Mouse (Mus musculus): ENCODE measurements at regions not wholly inside any gene's neighbourhood (a gene's known extent, or its start where the extent isn't known, plus 50 kb on each side); places are given as distances from the start of the nearest gene placed in this dataset.

DNA sequence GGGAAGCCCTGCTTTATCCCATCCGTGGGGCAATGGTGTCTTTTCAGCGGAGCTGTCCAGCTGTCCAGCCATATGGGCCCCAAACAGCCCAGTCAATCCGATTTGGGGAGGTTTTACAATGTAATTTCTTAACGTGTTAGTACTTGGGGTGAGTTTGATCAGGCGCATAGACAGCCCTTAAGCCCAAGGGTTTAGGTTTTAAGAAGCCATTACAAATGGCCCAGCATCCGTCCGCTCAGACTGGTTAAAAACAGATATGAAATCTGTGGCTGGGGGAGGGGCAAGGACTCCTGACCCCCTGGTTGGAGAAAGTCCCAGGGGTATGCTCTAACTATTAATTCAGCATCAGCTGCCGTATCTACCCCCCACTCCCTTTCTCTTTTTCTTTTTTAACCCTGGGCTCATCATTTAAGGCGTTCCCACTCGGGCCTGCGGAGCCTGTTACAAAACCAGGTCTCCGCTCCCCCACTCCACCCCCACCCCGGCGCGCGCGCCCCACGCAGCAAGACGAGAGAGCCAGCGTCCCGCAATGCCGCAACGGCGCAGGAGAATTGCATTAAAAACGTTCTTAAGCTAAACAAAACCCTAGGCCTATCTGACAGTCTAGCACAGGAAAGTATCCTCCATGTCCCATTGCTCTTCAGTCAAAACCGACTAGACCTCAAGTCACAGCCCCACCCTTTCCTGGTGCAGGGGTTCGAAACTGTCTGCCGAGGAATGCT, 481.5 kb downstream of the Prss52 start:
- TF ChIP-seq TAL1 (IDR thresholded peaks at IDR 0.05; ENCODE audit: low read length), result no peak
- TF ChIP-seq GATA1 (IDR thresholded peaks at IDR 0.05; ENCODE audit: low read length), result no peak
- Histone ChIP-seq H3K27me3 (ENCODE audit: control insufficient read depth) (peaks cover 65% of the 10 kb centered on the region), H3K4me3 (replicated peaks) (no peak overlapping the region)

DNA sequence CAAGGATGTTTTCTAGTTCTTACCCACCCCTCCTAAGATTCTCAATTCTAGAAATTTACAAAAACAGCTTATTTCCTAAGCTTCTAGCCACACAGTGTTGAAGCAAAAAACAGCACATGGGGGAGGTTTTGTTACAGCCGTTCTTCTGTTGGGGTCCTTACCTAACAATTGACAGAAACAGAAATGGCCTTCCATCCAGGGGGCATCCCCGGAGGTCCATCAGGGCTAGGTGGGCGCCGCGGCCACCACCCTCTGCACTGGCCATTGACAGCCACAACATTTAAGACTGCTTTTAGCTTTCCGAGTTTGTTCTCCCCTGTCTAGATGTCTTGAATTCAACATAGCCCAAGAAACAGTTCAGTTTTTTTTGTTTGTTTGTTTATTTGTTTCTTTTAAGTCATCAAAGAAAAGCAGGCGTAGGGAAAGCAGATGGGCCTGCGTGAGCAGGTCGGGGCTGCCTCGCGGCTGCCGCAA, 482.3 kb downstream of the Prss52 start:
- H3K27me3 ChIP-seq (ENCODE audit: control insufficient read depth), result peaks cover 73% of the 10 kb centered on the region

More for the DNA sequence above, 481.5 kb downstream of the Prss52 start:
- Histone ChIP-seq H3K4me1 (ENCODE audit: control insufficient read depth) (peaks cover 3% of the 10 kb centered on the region; the same call in 1 of the 2 replicates), H3K9me3 (ENCODE audit: control insufficient read depth, low read length) (peaks cover 2% of the 10 kb centered on the region; the same call in 1 of the 2 replicates), H3K36me3 (ENCODE audit: control insufficient read depth) (no peaks in the 10 kb centered on the region)

DNA sequence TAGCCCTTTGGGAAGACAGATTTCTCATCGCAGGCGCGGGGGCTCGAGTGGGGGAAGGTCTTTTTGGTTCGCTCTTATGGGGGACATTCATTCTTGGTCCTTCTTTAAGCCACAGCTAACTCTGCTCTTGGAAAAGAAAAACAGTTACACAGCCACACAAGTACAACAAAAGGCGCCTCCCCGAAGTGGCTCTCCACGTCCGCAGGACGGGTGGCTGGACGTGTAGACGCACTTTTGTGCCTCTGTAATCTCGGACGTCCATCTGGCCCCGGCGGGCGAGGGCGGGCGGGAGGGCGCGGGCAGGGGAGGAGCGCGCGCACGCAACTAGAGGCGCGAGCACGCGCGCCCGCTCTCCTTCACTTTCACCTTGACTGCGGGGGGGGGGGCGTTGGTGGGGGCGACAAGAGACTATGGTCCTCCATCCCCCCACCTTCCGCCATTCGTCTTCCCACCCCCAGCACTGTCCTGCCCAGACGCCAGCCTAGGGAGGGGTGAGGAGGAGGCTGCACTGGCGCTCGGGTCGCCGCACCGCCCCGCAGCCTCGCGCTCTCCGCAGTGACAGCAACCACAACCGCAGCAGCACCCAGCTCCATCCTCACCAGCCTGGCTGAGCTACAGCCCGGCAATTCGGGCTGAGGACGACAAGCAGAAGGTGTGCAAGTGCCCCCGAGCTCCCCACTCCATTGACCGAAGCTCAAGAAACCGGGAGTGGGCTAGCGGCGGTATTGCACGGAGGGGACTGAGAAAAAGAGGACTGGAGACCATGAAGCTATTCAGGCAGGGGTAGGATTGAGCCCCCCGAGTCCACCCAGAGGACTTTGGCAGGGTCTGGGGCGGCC, 483.0 kb downstream of the Prss52 start:
- peak overlapping the region; percentile 35 for H3K4me3 ChIP-seq (replicated peaks)
- peaks cover 3% of the 10 kb centered on the region; the same call in 1 of the 2 replicates for H3K4me1 ChIP-seq (ENCODE audit: control insufficient read depth)
- H3K9me3 ChIP-seq (ENCODE audit: control insufficient read depth, low read length), result peaks cover 2% of the 10 kb centered on the region; the same call in 1 of the 2 replicates
- peaks cover 77% of the 10 kb centered on the region for H3K27me3 ChIP-seq (ENCODE audit: control insufficient read depth)
- no peak for TF ChIP-seq GATA1 (IDR thresholded peaks at IDR 0.05; ENCODE audit: low read length)
- TF ChIP-seq TAL1 (IDR thresholded peaks at IDR 0.05; ENCODE audit: low read length), result no peak
- H3K36me3 ChIP-seq (ENCODE audit: control insufficient read depth), result no peaks in the 10 kb centered on the region

More for the DNA sequence above, 482.3 kb downstream of the Prss52 start:
- H3K4me1 ChIP-seq (ENCODE audit: control insufficient read depth), result peaks cover 3% of the 10 kb centered on the region; the same call in 1 of the 2 replicates
- peaks cover 2% of the 10 kb centered on the region; the same call in 1 of the 2 replicates for H3K9me3 ChIP-seq (ENCODE audit: control insufficient read depth, low read length)
- no peaks in the 10 kb centered on the region for H3K36me3 ChIP-seq (ENCODE audit: control insufficient read depth)
- H3K4me3 ChIP-seq (replicated peaks), result no peak overlapping the region
- TF ChIP-seq TAL1 (IDR thresholded peaks at IDR 0.05; ENCODE audit: low read length) (no peak), GATA1 (IDR thresholded peaks at IDR 0.05; ENCODE audit: low read length) (no peak)

DNA sequence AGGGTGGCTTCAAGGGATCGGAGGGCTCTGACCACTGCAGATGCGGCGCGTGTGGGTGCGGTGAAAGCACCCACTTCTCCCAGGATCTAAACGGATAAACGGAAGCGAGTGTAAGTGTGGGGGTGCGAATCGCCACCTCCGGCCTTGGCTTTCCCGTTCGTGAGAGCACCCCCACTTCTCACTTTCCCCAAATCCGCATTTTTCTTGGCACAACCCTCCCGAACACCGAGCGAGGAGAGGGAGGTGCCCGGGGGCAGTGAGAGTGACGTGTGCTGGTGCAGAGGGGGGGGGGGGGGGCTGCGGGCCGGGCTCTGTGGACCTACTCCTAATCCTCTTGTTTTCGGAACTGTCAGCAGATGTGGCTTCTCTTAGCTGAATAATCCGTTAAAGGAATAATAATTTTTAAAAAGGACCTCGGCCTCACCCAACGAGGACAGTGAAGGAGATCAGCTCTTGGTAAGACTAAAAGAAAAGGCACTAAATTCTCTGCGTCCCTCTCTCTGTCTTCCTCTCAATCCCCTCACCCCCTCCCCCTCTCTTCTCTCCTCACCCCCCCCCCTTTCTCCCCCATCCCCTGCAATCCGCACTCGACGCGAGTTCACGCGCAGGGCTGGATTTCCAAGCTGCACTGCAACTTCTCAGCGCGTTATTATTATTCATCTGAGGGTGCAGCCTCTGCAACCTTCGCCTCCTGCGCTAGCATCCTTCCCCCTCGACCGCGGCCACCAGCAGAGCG, 483.8 kb downstream of the Prss52 start:
- Histone ChIP-seq H3K4me1 (ENCODE audit: control insufficient read depth) (peaks cover 3% of the 10 kb centered on the region; the same call in 1 of the 2 replicates), H3K4me3 (replicated peaks) (no peak overlapping the region), H3K36me3 (ENCODE audit: control insufficient read depth) (no peaks in the 10 kb centered on the region), H3K27me3 (ENCODE audit: control insufficient read depth) (peaks cover 85% of the 10 kb centered on the region), H3K9me3 (ENCODE audit: control insufficient read depth, low read length) (peaks cover 2% of the 10 kb centered on the region; the same call in 1 of the 2 replicates)
- TF ChIP-seq TAL1 (IDR thresholded peaks at IDR 0.05; ENCODE audit: low read length) (no peak), GATA1 (IDR thresholded peaks at IDR 0.05; ENCODE audit: low read length) (no peak)

DNA sequence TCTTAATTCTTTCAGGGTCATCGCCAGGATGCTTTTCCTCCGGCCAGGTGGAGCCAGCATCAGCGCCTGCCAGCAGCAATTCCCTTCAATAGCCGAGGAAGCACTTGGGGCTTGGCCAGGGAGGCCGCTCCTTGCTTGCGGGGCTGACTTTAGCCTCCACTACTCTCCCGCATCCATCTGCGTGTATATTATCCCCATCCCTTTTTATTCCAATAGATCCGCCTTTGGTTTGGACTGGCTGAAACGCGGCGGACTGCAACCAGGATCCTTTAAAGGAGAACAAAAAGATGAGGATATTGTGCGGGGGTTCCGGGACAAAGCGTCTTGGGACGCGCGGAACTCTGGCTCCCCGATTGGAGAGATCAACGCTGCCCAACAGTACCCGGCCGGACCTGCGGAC, 484.5 kb downstream of the Prss52 start:
- Histone ChIP-seq H3K36me3 (ENCODE audit: control insufficient read depth) (no peaks in the 10 kb centered on the region), H3K4me1 (ENCODE audit: control insufficient read depth) (peaks cover 3% of the 10 kb centered on the region; the same call in 1 of the 2 replicates), H3K27me3 (ENCODE audit: control insufficient read depth) (peaks cover 90% of the 10 kb centered on the region), H3K4me3 (replicated peaks) (no peak overlapping the region), H3K9me3 (ENCODE audit: control insufficient read depth, low read length) (peaks cover 2% of the 10 kb centered on the region; the same call in 1 of the 2 replicates)
- no peak for TF ChIP-seq TAL1 (IDR thresholded peaks at IDR 0.05; ENCODE audit: low read length)
- no peak for TF ChIP-seq GATA1 (IDR thresholded peaks at IDR 0.05; ENCODE audit: low read length)

DNA sequence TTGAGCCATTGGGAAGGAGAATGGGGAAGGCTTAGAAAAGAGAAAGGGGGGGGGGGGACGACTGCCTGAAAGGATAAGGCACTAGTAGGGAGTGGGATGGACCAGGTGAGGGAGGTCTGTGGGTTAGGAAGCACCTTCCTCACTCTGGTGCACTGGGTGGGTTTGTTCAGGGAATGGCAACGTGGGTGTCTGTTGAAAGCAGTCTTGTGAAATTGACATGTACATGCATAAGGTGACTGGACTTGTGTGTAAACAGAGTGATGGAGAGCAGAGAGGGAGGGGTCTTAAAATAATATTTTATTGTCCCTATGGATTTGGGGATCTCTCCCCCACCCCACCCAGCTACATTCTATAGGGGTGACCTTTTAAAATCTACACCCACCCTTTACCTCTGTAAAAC, 485.0 kb downstream of the Prss52 start:
- TF ChIP-seq GATA1 (IDR thresholded peaks at IDR 0.05; ENCODE audit: low read length) (no peak), TAL1 (IDR thresholded peaks at IDR 0.05; ENCODE audit: low read length) (no peak)

DNA sequence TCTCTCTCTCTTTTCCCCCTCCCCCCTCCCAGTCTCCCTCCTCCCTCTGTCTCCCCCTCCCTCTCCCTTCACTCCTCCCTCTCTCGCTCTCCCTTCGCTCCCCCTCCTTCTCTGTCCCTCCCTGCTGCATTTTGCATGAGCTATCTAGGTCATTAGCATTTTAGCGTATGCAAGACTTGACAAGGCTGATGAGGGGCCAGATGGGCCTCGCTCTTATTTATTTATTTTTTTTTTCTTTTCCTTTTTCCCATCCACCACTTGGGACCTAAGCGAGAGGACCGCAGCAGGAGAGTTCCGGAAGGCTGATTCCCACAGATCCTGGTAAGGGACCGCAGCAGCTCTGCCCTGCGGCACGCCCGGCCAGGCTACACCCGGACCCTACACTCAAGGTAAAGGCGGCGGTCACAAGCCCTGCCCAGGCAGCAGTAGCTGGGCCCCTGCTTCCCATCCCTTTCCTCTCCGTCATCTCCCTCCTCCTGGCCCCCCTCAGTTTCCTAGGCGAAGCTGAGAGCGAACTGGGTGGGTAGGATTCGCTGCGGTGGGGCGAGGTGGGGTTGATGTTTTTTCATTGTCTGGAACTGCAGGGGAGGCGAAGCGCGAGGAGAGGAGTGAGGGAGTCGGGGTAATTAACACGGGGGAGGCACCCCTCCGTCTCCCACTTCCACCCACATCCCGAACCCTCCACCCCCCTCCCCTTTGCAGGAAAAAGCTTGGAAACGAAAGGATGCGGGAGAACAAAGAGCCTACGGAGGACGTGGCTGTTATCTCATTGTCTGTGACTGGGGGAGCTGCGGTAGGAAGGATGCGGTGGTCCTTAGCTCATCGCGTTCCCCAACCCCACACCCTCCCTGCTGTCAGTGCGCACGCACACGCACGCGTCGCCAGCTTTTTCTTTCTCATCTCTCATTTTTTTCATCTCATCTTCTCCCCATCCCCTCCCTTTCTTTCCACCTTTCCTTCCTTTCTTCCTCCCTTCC, 485.8 kb downstream of the Prss52 start:
- Histone ChIP-seq H3K9me3 (ENCODE audit: control insufficient read depth, low read length) (peaks cover 2% of the 10 kb centered on the region; the same call in 1 of the 2 replicates), H3K4me3 (replicated peaks) (no peak overlapping the region), H3K4me1 (ENCODE audit: control insufficient read depth) (peaks cover 3% of the 10 kb centered on the region; the same call in 1 of the 2 replicates), H3K27me3 (ENCODE audit: control insufficient read depth) (peaks cover 88% of the 10 kb centered on the region), H3K36me3 (ENCODE audit: control insufficient read depth) (no peaks in the 10 kb centered on the region)
- TF ChIP-seq TAL1 (IDR thresholded peaks at IDR 0.05; ENCODE audit: low read length), result no peak
- no peak for TF ChIP-seq GATA1 (IDR thresholded peaks at IDR 0.05; ENCODE audit: low read length)

More for the DNA sequence above, 485.0 kb downstream of the Prss52 start:
- peaks cover 90% of the 10 kb centered on the region for H3K27me3 ChIP-seq (ENCODE audit: control insufficient read depth)
- no peak overlapping the region for H3K4me3 ChIP-seq (replicated peaks)
- H3K9me3 ChIP-seq (ENCODE audit: control insufficient read depth, low read length), result peaks cover 2% of the 10 kb centered on the region; the same call in 1 of the 2 replicates
- H3K4me1 ChIP-seq (ENCODE audit: control insufficient read depth), result peaks cover 3% of the 10 kb centered on the region; the same call in 1 of the 2 replicates
- H3K36me3 ChIP-seq (ENCODE audit: control insufficient read depth), result no peaks in the 10 kb centered on the region

Measured in erythroblast, embryonic 14.5 days (primary cell).